Mouse (Mus musculus) thymus, adult 2 months (tissue): ENCODE measurements around the gene Cd48. TPM values are rescaled to one million over a fixed set of nuclear protein-coding genes. Genes with fewer than 3 reads are reported as not detected.
"Not testable (repeated sequence)": the region's sequence is repeated elsewhere in the genome, so short reads cannot be mapped to it uniquely, and the experiment has no call there.

Source experiments
- DNase-seq: peaks from one replicate; pipeline ENCODE4 v3.0.0; 2021
- H3K27ac ChIP-seq: fragments of 200-500 bp; 2 replicates; pipeline ENCODE4 v1.5.1; 2012; ENCODE audit warnings: low read length, control low read depth; ENCODE audit not compliant: control insufficient read depth, insufficient read depth
- H3K27me3 ChIP-seq: fragments of 200-500 bp; 2 replicates; pipeline ENCODE4 v1.6.1; 2012; ENCODE audit warnings: mild to moderate bottlenecking, low read length, moderate library complexity, mixed read lengths; ENCODE audit not compliant: control insufficient read depth, insufficient read depth
- H3K36me3 ChIP-seq: fragments of 200-500 bp; 2 replicates; pipeline ENCODE4 v1.6.1; 2012; ENCODE audit warnings: mild to moderate bottlenecking, low read length, moderate library complexity; ENCODE audit not compliant: control insufficient read depth, insufficient read depth
- H3K4me1 ChIP-seq: fragments of 200-500 bp; replicated peaks from 2 replicates; pipeline ENCODE4 v1.6.1; 2012; ENCODE audit warnings: low read length; ENCODE audit not compliant: control insufficient read depth, insufficient read depth
- H3K4me3 ChIP-seq: fragments of 200-500 bp; 2 replicates; pipeline ENCODE4 v1.5.1; 2012; ENCODE audit warnings: mild to moderate bottlenecking, low read length, control low read depth, moderate library complexity; ENCODE audit not compliant: control insufficient read depth, insufficient read depth
- CTCF ChIP-seq: fragments of 200-500 bp; IDR thresholded peaks from 2 replicates; pipeline ENCODE4 v1.5.1; 2012; ENCODE audit warnings: mild to moderate bottlenecking, control low read depth, low read length, moderate library complexity, borderline replicate concordance; ENCODE audit not compliant: control insufficient read depth, poor library complexity, insufficient read depth; ENCODE audit errors: extremely low read depth
- POLR2A ChIP-seq: fragments of 200-500 bp; IDR thresholded peaks from 2 replicates; pipeline ENCODE4 v1.6.1; 2012; ENCODE audit warnings: mild to moderate bottlenecking, low read length, control low read depth, moderate library complexity; ENCODE audit not compliant: control insufficient read depth, poor library complexity, insufficient read depth; ENCODE audit errors: extremely low read depth
- WGBS: fragments of 180-500 bp; shearing (Covaris S2); methylation state at CpG from one replicate; pipeline ENCODE4 v1.1.7; 2018; 5-methylcytosine and 5-hydroxymethylcytosine counted together
- polyA plus RNA-seq: library from polyadenylated mRNA; depleted of rRNA; stranded (reverse); fragments of >200 nt; gene quantifications from 2 replicates; pipeline ENCODE4 v1.2.3, GENCODE M21; 2012

Gene Cd48
- polyA plus RNA-seq, 1 experiment = 63.2 TPM

GRCm38 (mm10) chr1:171681009-171681408 lies 800 bp upstream of the Cd48 start:
- 9% methylated on average over 7 of the region's 7 CpGs for WGBS
- DNase-seq = peak; percentile 58
- TF ChIP-seq POLR2A (no peak), CTCF (no peak)
- Histone ChIP-seq H3K36me3 (no peaks in the 10 kb centered on the region), H3K4me3 (peak overlapping the region; percentile 18; the same call in 1 of the 2 replicates), H3K27ac (peak overlapping the region; percentile 81), H3K27me3 (no peaks in the 10 kb centered on the region), H3K4me1 (peaks cover 16% of the 10 kb centered on the region)

- Histone ChIP-seq H3K36me3 (no peaks in the 10 kb centered on the region), H3K4me3 (no peak overlapping the region), H3K4me1 (peaks cover 16% of the 10 kb centered on the region), H3K27me3 (no peaks in the 10 kb centered on the region), H3K27ac (no peak overlapping the region)
- WGBS = 23% methylated on average over 9 of the region's 9 CpGs
- DNase-seq = no peak
- no peak for TF ChIP-seq POLR2A
- no peak for TF ChIP-seq CTCF
Observed at GRCm38 (mm10) chr1:171684923-171685322, 3.1 kb downstream of the Cd48 start.

DNA sequence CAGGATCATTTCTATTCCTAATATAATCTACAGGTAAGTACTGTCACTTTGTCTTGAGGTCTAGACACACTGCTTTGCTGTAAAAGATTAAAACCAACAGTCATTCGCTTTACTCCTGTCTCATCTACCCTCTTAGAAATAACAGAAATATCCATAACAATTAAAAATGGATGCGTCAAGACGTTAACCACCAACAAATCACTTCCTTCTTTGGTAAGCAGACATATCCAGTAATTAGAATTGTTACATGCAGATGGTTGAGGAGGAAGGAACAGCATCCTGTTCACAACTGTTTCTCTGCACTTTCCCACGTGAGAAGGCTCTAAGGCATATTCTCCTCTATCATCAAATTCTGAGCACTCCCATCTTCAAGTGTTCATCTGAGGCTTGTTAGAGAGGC lies 5.5 kb downstream of the Cd48 start:
- Histone ChIP-seq H3K4me3 (no peak overlapping the region), H3K27me3 (no peaks in the 10 kb centered on the region), H3K36me3 (no peaks in the 10 kb centered on the region), H3K27ac (no peak overlapping the region), H3K4me1 (0 out of 2 replicates have a peak, but pooled peaks cover 4% of the 10 kb centered on the region)
- WGBS = 19% methylated on average over 4 of the region's 4 CpGs
- DNase-seq = no peak
- no peak for TF ChIP-seq POLR2A
- TF ChIP-seq CTCF = no peak

- 66% methylated on average over 1 of the region's 1 CpGs for WGBS
- H3K4me1 ChIP-seq = no peaks in the 10 kb centered on the region
Observed at GRCm38 (mm10) chr1:171693918-171694317, 12.1 kb downstream of the Cd48 start.

DNA sequence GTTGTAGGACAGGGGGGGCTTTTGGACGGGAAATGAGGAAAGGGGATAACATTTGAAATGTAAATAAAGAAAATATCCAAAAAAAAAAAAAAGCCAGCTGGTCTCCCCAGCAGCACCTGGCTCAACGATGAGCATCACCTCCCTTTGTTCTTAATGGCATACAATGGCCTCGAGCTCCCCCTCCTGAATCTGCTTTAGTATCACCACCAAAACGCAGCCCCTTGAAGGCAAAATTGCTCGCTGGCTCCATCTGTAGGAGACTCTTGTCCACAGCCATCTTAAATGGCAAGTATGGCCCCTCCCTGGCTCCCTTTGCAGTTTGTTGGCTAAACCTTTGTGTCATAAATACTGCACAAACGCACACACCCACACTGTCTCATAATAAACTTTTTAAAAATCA lies 17.2 kb downstream of the Cd48 start:
- H3K27ac ChIP-seq = no peak overlapping the region
- peak; percentile 19; the same call in 1 of the 2 replicates for TF ChIP-seq CTCF
- TF ChIP-seq POLR2A = no peak
- 13% methylated on average over 6 of the region's 6 CpGs for WGBS
- H3K4me3 ChIP-seq = no peak overlapping the region
- H3K36me3 ChIP-seq = peaks cover 26% of the 10 kb centered on the region
- no peaks in the 10 kb centered on the region for H3K27me3 ChIP-seq
- no peaks in the 10 kb centered on the region for H3K4me1 ChIP-seq
- peak; percentile 84 for DNase-seq

More at GRCm38 (mm10) chr1:171693918-171694317, 12.1 kb downstream of the Cd48 start:
- Histone ChIP-seq H3K4me3 (no peak overlapping the region), H3K27me3 (no peaks in the 10 kb centered on the region), H3K27ac (no peak overlapping the region), H3K36me3 (peaks cover 6% of the 10 kb centered on the region)
- no peak for TF ChIP-seq CTCF
- no peak for TF ChIP-seq POLR2A
- no peak for DNase-seq

DNA sequence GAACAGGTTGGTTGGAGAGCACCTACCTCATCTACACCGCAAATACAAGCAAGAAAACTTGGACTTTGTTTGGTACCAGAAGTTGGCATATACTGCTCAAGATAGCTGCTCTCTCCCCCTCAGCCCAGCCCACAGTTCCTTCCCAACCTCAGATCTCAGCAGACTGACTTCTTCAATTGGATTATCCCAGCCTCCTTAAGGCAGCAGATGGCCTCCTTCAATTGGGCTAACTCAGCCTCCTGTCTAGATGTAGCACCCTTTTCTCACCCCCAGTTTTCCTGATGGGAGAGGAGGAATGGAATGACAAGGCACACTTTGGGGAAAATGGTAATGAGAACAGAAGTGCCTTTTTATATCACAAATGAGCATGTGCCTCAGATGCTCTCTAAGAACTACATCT lies 31.9 kb downstream of the Cd48 start:
- DNase-seq, H3K4me1 ChIP-seq, H3K36me3 ChIP-seq, H3K27ac ChIP-seq, H3K4me3 ChIP-seq, H3K27me3 ChIP-seq: not testable (repeated sequence)
- 93% methylated on average over 1 of the region's 1 CpGs for WGBS

DNA sequence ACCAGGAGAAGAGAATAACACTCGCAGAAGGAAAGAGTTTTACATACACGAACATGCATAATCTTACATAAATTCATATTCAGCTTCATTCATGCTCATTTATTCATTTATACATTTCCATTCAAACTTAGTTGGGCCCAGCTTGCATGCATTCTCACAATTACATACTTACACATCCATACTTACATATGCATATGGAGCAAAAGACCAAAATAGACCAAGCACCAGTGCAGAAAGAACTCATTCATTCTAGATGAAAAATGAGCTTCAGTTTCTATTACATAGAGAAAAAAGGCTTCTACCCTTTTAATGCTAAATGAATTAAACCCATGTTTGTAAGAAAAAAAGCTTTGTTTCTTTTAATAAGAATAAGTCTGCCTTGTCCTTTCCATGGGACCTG lies 33.6 kb downstream of the Cd48 start:
- Histone ChIP-seq H3K4me1 (no peaks in the 10 kb centered on the region), H3K27me3 (no peaks in the 10 kb centered on the region), H3K27ac (no peak overlapping the region), H3K4me3 (no peak overlapping the region), H3K36me3 (no peaks in the 10 kb centered on the region)
- DNase-seq = no peak
- TF ChIP-seq POLR2A = no peak
- TF ChIP-seq CTCF = no peak
- WGBS = 97% methylated on average over 2 of the region's 2 CpGs
